ENCODE assay signal across 22 mouse cellular contexts in genomic region chr9:42062269-42062668, GRCm38 (mm10).
DNase-seq lines count a peak whose midpoint lies in the region; ATAC-seq and TF ChIP-seq lines count a peak whose summit lies in the region.
"Had no signal": no experiment of that assay in that cellular context is flagged by ENCODE, and none has a peak within 500 bp of the region (broad histone marks: within the 10 kb centered on the region; RNA-seq: fewer than 3 reads in every experiment).

No protein-coding gene starts in this region.

- peak; percentile 76 for ATAC-seq in embryonic facial prominence, embryonic 15.5 days (ENCODE audit: insufficient number of reproducible peaks, low FRiP score, low TSS enrichment, low read depth)
- ATAC-seq in activated CD4-positive, CD25-positive, alpha-beta regulatory T cell, adult 4 months, result no peak
- ATAC-seq: forebrain, embryonic 14.5 days; hindbrain, embryonic 16.5 days; inflammation-experienced regulatory T-cells, adult 6 months; intestine, postnatal 0 days; Patski had no signal

- WGBS in embryonic facial prominence, embryonic 15.5 days, result 71% methylated on average over 8 of the region's 8 CpGs

- peak overlapping the region; percentile 18; the same call in 1 of the 2 replicates for H3K27ac ChIP-seq in embryonic facial prominence, embryonic 15.5 days (replicated peaks)
- no peak overlapping the region; the same call in 1 of the 2 replicates for H3K27ac ChIP-seq in gastrocnemius, adult 2 months
- H3K27ac ChIP-seq: embryonic facial prominence, embryonic 13.5 days; forebrain, embryonic 10.5 days; heart, embryonic 15.5 days had no signal

- peak; percentile 90 for DNase-seq in heart, adult 11 months
- no peak for DNase-seq in heart, postnatal 14 days
- peak; percentile 62 for DNase-seq in gastrocnemius, adult 2 months
- peak; percentile 25 for DNase-seq in gastrocnemius, postnatal 36 days
- no peak for DNase-seq in cerebellum, adult 9-10 months
- DNase-seq: adrenal gland, adult 8-10 months; adrenal gland, postnatal 36 days; cerebellum, adult 8-10 months; cerebellum, postnatal 25 days; kidney, adult 8-10 months had no signal

- H3K9me3 ChIP-seq in embryonic facial prominence, embryonic 15.5 days (replicated peaks), result no peaks in the 10 kb centered on the region
- H3K9me3 ChIP-seq: embryonic facial prominence, embryonic 13.5 days; forebrain, embryonic 10.5 days; heart, embryonic 15.5 days had no signal

- H3K4me3 ChIP-seq in embryonic facial prominence, embryonic 15.5 days (replicated peaks), result no peak overlapping the region
- H3K4me3 ChIP-seq in gastrocnemius, adult 2 months, result no peak overlapping the region
- H3K4me3 ChIP-seq: embryonic facial prominence, embryonic 13.5 days; erythroblast, embryonic 14.5 days; forebrain, embryonic 10.5 days; heart, embryonic 15.5 days had no signal

- no peaks in the 10 kb centered on the region for H3K36me3 ChIP-seq in embryonic facial prominence, embryonic 15.5 days
- H3K36me3 ChIP-seq: embryonic facial prominence, embryonic 13.5 days; heart, embryonic 15.5 days had no signal

- H3K9ac ChIP-seq in embryonic facial prominence, embryonic 15.5 days, result no peak overlapping the region
- H3K9ac ChIP-seq: embryonic facial prominence, embryonic 13.5 days; heart, embryonic 15.5 days had no signal

- no peak overlapping the region for H3K4me2 ChIP-seq in embryonic facial prominence, embryonic 15.5 days (replicated peaks)
- H3K4me2 ChIP-seq: embryonic facial prominence, embryonic 13.5 days; heart, embryonic 15.5 days had no signal

- intact Hi-C loops in heart, postnatal 14 days (cut with DNase I), result no loop called here
- intact Hi-C loops in gastrocnemius, adult 2 months (cut with DNase I), result no loop called here
- intact Hi-C loops in gastrocnemius, postnatal 36 days (cut with DNase I), result no loop called here

- no peaks in the 10 kb centered on the region for H3K27me3 ChIP-seq in embryonic facial prominence, embryonic 15.5 days
- H3K27me3 ChIP-seq: CH12.LX; embryonic facial prominence, embryonic 13.5 days; heart, embryonic 15.5 days; Patski had no signal

- no peak for TF ChIP-seq CTCF in gastrocnemius, adult 2 months (IDR thresholded peaks at IDR 0.05)

- H3K4me1 ChIP-seq in embryonic facial prominence, embryonic 15.5 days, result peaks cover 11% of the 10 kb centered on the region
- H3K4me1 ChIP-seq: forebrain, embryonic 10.5 days; heart, embryonic 15.5 days had no signal

Comparison
In these comparisons a context has a peak if more than half of its experiments do, and no peak if none do; other contexts are left out.
1. DNase-seq: peak in heart, adult 11 months (single experiment), gastrocnemius, adult 2 months (single experiment) and gastrocnemius, postnatal 36 days (2 of 2); none in heart, postnatal 14 days (0 of 2) and cerebellum, adult 9-10 months (single experiment).